Mouse (Mus musculus) left cerebral cortex, adult 2 months (tissue): ENCODE results near the gene Glce. TPM values are rescaled to one million over a fixed set of nuclear protein-coding genes. Genes with fewer than 3 reads are reported as not detected.

Source experiments
- DNase-seq, 2 experiments: peaks; one replicate each; pipeline ENCODE4 v3.0.0; 2021 to 2022; ENCODE audit warnings: low spot score in 2 of 2, mixed read lengths in 1 of 2; ENCODE audit errors: extremely low spot score in 1 of 2
- H3K27ac ChIP-seq: fragments of 200-600 bp; 2 replicates; pipeline ENCODE4 v1.8.1; 2022
- H3K4me3 ChIP-seq: fragments of 200-600 bp; 2 replicates; pipeline ENCODE4 v1.8.1; 2022
- CTCF ChIP-seq: fragments of 200-600 bp; IDR thresholded peaks from 2 replicates; pipeline ENCODE4 v1.8.1; 2022; ENCODE audit warnings: antibody characterized with exemption, mild to moderate bottlenecking, moderate library complexity
- intact Hi-C: fragments of 180-260 bp; cut with DNase I; formaldehyde crosslinking; loops from one replicate; pipeline ENCODE4 v1.15.1; 2025
- long read RNA-seq, 2 experiments: library from polyadenylated mRNA; stranded (forward); transcript quantifications; one replicate each; pipeline ENCODE4 v2.0.0; 2021; ENCODE audit warnings: borderline mapping rate in 2 of 2
- total RNA-seq, 2 experiments: library from RNA; stranded (reverse); gene quantifications; 2 replicates each; pipeline ENCODE4 v1.2.3; 2021

The Glce gene
- 10 to 100 TPM; 31.5 to 33.9 TPM for total RNA-seq
- long read RNA-seq, experiment 1, full-length matches to known transcripts = 30 of 40 reads
- long read RNA-seq, experiment 1, partial matches to known transcripts = 5 of 40 reads
- long read RNA-seq, experiment 1, other reads (novel, unspliced or antisense) = 5 of 40 reads
- long read RNA-seq, experiment 2, full-length matches to known transcripts = 17 of 21 reads
- long read RNA-seq, experiment 2, partial matches to known transcripts = 0 of 21 reads
- long read RNA-seq, experiment 2, other reads (novel, unspliced or antisense) = 4 of 21 reads

- no peak for TF ChIP-seq CTCF
These were observed at the start of gene Glce for GRCm38 (mm10) chr9:62122508-62123215. Glce (minus strand) TSS chr9:62122655.

GRCm38 (mm10) chr9:62172239-62172638 lies 49.8 kb upstream of the Glce start:
- Histone ChIP-seq H3K27ac (no peak overlapping the region), H3K4me3 (no peak overlapping the region)
- no peak for DNase-seq
- no peak for TF ChIP-seq CTCF
- intact Hi-C loops = no loop called here

More at GRCm38 (mm10) chr9:62122508-62123215, at the start of gene Glce:
- Histone ChIP-seq H3K4me3 (peak within 1 kb of the TSS; percentile 96), H3K27ac (peak within 1 kb of the TSS; percentile 95)
- DNase-seq = peak; percentile 97 to 99
- intact Hi-C loops = loop anchor here (5.0 kb wide), 4 partner anchors 80 to 175 kb away; partner anchors contain the start of gene Kif23

GRCm38 (mm10) chr9:62170921-62171320 lies 48.5 kb upstream of the Glce start:
- TF ChIP-seq CTCF = no peak
- intact Hi-C loops = no loop called here
- DNase-seq = no peak
- no peak overlapping the region for H3K27ac ChIP-seq
- H3K4me3 ChIP-seq = no peak overlapping the region

- no peak overlapping the region for H3K4me3 ChIP-seq
- intact Hi-C loops = no loop called here
- DNase-seq = no peak
- H3K27ac ChIP-seq = no peak overlapping the region
- no peak for TF ChIP-seq CTCF
These were observed 44.2 kb upstream of the Glce start for GRCm38 (mm10) chr9:62166621-62167020.

GRCm38 (mm10) chr9:62166186-62166585 lies 43.7 kb upstream of the Glce start:
- no peak for TF ChIP-seq CTCF
- DNase-seq = no peak
- intact Hi-C loops = no loop called here
- Histone ChIP-seq H3K4me3 (no peak overlapping the region), H3K27ac (no peak overlapping the region)

GRCm38 (mm10) chr9:62162889-62163291 lies 40.4 kb upstream of the Glce start:
- no peak overlapping the region for H3K4me3 ChIP-seq
- TF ChIP-seq CTCF = no peak
- H3K27ac ChIP-seq = no peak overlapping the region
- intact Hi-C loops = no loop called here
- DNase-seq = no peak

- Histone ChIP-seq H3K4me3 (no peak overlapping the region), H3K27ac (no peak overlapping the region)
- TF ChIP-seq CTCF = no peak
- intact Hi-C loops = no loop called here
- no peak for DNase-seq
These were observed 38.3 kb upstream of the Glce start for GRCm38 (mm10) chr9:62160788-62161187.

- no peak for TF ChIP-seq CTCF
- Histone ChIP-seq H3K27ac (no peak overlapping the region), H3K4me3 (no peak overlapping the region)
- DNase-seq = no peak
- intact Hi-C loops = no loop called here
These were observed 36.3 kb upstream of the Glce start for GRCm38 (mm10) chr9:62158746-62159145.

- intact Hi-C loops = no loop called here
- no peak for TF ChIP-seq CTCF
- H3K4me3 ChIP-seq = no peak overlapping the region
- DNase-seq = no peak
- H3K27ac ChIP-seq = no peak overlapping the region; the same call in 1 of the 2 replicates
These were observed 33.4 kb upstream of the Glce start for GRCm38 (mm10) chr9:62155821-62156220.

GRCm38 (mm10) chr9:62155400-62155799 lies 32.9 kb upstream of the Glce start:
- intact Hi-C loops = no loop called here
- no peak for TF ChIP-seq CTCF
- DNase-seq = no peak
- H3K4me3 ChIP-seq = no peak overlapping the region
- no peak overlapping the region; the same call in 1 of the 2 replicates for H3K27ac ChIP-seq

- Histone ChIP-seq H3K4me3 (no peak overlapping the region), H3K27ac (no peak overlapping the region)
- TF ChIP-seq CTCF = no peak
- no peak for DNase-seq
- intact Hi-C loops = no loop called here
These were observed 32.5 kb upstream of the Glce start for GRCm38 (mm10) chr9:62154956-62155355.

- no peak overlapping the region for H3K4me3 ChIP-seq
- no peak for DNase-seq
- intact Hi-C loops = no loop called here
- no peak overlapping the region for H3K27ac ChIP-seq
- no peak for TF ChIP-seq CTCF
These were observed 32.1 kb upstream of the Glce start for GRCm38 (mm10) chr9:62154551-62154950.
